Mouse (Mus musculus) limb, embryonic 15.5 days (tissue): Measurements from ENCODE around the gene Plcb2. TPM values are rescaled to one million over a fixed set of nuclear protein-coding genes. Genes with fewer than 3 reads are reported as not detected.

Source experiments
- ATAC-seq: fragments of 200-750 bp; cut with Nextera tagmentation; 2 replicates; pipeline ENCODE4 v1.8.0; 2017; ENCODE audit warnings: low read depth, moderate TSS enrichment; ENCODE audit not compliant: insufficient number of reproducible peaks, low FRiP score, low TSS enrichment
- H3K27ac ChIP-seq: fragments of 300-500 bp; sonication (generic); 2 replicates; pipeline ENCODE4 v1.5.1; 2015; ENCODE audit warnings: moderate library complexity, mild to moderate bottlenecking, inconsistent platforms
- H3K27me3 ChIP-seq: fragments of 300-500 bp; sonication (generic); 2 replicates; pipeline ENCODE4 v1.6.1; 2015; ENCODE audit warnings: inconsistent platforms
- H3K36me3 ChIP-seq: fragments of 300-500 bp; sonication (generic); 2 replicates; pipeline ENCODE4 v1.6.1; 2015; ENCODE audit warnings: inconsistent platforms
- H3K4me1 ChIP-seq: fragments of 300-500 bp; sonication (generic); 2 replicates; pipeline ENCODE4 v1.6.1; 2015; ENCODE audit warnings: inconsistent platforms
- H3K4me2 ChIP-seq: fragments of 300-500 bp; sonication (generic); 2 replicates; pipeline ENCODE4 v1.6.1; 2015; ENCODE audit warnings: mild to moderate bottlenecking, inconsistent platforms
- H3K4me3 ChIP-seq: fragments of 300-500 bp; sonication (generic); 2 replicates; pipeline ENCODE4 v1.5.1; 2015; ENCODE audit warnings: mild to moderate bottlenecking, inconsistent platforms
- H3K9ac ChIP-seq: fragments of 300-500 bp; sonication (generic); 2 replicates; pipeline ENCODE4 v1.6.1; 2015; ENCODE audit warnings: inconsistent platforms
- H3K9me3 ChIP-seq: fragments of 300-500 bp; sonication (generic); 2 replicates; pipeline ENCODE4 v1.6.1; 2016; ENCODE audit warnings: inconsistent platforms
- WGBS: fragments of 180-500 bp; shearing (Covaris S2); methylation state at CpG from one replicate; pipeline ENCODE4 v1.1.7; 2015; 5-methylcytosine and 5-hydroxymethylcytosine counted together
- polyA plus RNA-seq: library from polyadenylated mRNA; unstranded; fragments of >200 nt; fragmentation: Nextera tagmentation; extraction: Ambion mirVana; gene quantifications from 2 replicates; pipeline ENCODE4 v1.2.1, GENCODE M21; 2015

Gene Plcb2
- polyA plus RNA-seq, 1 experiment from 2014 or later: 1.4 TPM

DNA sequence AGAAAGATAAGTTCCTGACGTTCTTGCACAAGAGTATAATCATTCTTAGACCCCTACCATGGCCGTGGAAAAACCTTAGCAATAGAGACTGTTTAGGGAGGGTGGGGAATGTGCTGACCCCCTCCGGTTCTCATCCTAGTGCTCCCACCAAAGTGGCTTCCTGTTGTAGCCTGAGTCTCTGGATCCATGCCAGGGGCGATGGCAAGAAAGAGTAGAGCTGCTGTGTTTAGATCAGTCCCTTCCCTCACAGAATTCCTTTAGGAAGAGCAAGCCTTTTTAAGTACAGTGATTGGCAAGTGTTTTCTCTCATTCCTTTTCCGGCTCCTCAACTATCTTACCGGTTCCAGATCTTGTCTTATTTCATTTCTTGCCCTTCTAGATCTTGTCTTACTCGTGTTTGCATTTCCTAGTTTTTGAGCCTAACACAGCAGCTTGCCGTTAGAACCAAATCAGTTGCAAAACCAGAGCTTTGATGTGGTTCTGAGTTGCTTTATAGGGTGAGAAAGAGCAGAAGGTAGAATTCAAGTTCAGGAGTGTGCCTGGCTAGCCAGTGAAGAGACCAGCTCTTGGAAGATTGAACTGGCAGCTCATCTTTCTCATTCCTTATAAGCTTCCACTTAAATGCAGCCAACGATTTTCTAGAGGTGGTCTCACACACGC lies 19.2 kb upstream of the Plcb2 start:
- H3K9ac ChIP-seq: no peak overlapping the region

DNA sequence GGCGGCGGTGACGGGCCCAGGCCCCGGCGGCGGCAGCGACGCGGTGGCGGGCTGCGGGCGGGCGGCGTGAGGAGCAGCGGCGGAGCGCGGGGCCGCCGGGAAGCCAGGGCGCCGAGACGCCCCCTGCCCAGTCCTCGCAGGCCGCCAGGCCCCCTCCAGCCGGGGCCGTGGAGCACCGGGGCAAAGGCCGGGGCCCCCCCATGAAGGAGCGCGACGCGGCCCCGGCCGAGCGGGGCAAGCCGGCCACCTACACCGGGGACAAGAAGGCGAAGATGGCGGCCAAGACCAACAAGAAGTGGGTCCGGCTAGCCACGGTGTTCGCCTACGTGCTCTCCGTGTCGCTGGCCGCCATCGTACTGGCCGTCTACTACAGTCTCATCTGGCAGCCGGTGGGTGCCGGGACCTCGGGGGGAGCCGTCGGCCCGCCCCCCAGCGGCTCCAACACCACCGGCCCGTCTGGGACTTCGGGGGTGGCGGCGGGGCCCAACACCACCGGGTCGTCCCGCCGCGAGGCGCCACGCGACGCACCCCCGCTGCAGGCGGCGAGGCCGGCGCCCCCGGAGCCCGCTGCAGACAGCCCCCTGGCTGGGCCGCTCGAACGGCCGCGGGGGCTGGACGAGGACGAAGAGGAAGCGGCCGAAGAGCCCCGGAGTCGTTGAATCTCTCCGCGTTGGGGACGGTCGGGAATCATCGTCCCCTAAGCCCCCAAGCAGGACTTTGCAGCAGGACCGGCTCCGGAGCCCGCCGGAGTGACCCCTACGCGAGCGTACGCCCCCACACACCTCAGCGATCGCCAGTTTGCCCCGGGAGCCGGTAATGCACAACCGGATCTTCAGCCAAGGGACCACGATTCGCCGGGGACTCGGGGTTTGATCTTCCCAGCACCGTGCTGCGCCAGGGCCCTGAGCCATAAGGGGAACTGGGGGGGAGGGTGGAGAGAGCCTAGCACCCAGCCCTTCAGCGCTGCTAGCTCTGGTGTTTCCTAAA lies 18.0 kb upstream of the Plcb2 start:
- Histone ChIP-seq H3K9me3 (no peaks in the 10 kb centered on the region), H3K4me2 (peak overlapping the region; percentile 97), H3K27me3 (peaks cover 16% of the 10 kb centered on the region), H3K4me1 (peaks cover 48% of the 10 kb centered on the region), H3K4me3 (peak overlapping the region; percentile 91), H3K27ac (peak overlapping the region; percentile 43; the same call in 1 of the 2 replicates), H3K9ac (peak overlapping the region; percentile 79), H3K36me3 (no peaks in the 10 kb centered on the region)
- ATAC-seq: 0 out of 2 replicates have a peak, but pooled peaks have one; percentile 11
- WGBS: under 1% methylated on average over 95 of the region's 113 CpGs

More for the DNA sequence above, 19.2 kb upstream of the Plcb2 start:
- no peak overlapping the region for H3K27ac ChIP-seq
- no peak for ATAC-seq
- 23% methylated on average over 10 of the region's 10 CpGs for WGBS
- H3K9me3 ChIP-seq: no peaks in the 10 kb centered on the region
- peak overlapping the region; percentile 91 for H3K4me3 ChIP-seq
- no peaks in the 10 kb centered on the region for H3K36me3 ChIP-seq
- peak overlapping the region; percentile 97 for H3K4me2 ChIP-seq
- H3K27me3 ChIP-seq: peaks cover 13% of the 10 kb centered on the region; the same call in 1 of the 2 replicates
- peaks cover 56% of the 10 kb centered on the region for H3K4me1 ChIP-seq

DNA sequence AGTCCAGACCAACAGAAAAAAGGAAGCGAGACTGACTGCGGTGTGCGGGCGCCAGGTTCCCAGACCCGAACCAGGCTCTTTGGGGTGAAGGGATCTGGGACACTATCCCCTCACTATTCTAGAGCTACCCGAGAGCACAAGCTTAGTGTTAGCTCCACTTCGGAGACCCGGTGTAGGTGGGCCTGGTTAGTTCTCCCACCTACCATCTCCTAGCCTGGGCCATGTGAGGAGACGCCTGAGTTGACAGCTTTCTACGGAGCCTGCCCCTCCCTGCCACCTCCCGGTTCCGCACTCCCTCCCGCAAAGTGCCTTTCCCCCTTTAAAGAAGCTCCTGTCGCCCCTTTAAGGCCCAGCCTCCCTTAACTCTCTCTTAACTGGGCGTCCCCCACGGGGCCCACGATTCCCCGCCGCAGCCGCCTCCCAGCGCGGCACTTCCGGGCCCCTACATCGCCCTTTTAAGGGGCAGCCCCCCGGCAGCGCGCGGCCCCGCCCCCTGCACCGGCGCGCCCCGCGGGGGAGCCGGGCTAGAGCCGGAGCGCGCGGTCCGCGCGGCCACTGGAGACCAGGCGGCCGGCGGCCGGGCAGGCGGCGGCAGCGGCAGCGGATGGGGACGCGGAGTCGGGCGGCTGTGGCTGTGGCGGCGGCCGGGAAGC lies 17.1 kb upstream of the Plcb2 start, which contains the start of gene Inafm2:
Gene Inafm2 (plus strand): TSS at position 527 of the 653 bp plus-strand sequence.
- H3K27ac ChIP-seq: peak within 1 kb of the TSS; percentile 43; the same call in 1 of the 2 replicates
- H3K4me2 ChIP-seq: peak within 1 kb of the TSS; percentile 97
- H3K27me3 ChIP-seq: peaks cover 16% of the 10 kb centered on the region
- ATAC-seq: peak; percentile 87
- H3K4me1 ChIP-seq: peaks cover 46% of the 10 kb centered on the region
- peak within 1 kb of the TSS; percentile 91 for H3K4me3 ChIP-seq
- no peaks in the 10 kb centered on the region for H3K9me3 ChIP-seq
- WGBS: under 1% methylated on average over 52 of the region's 57 CpGs
- no peaks in the 10 kb centered on the region for H3K36me3 ChIP-seq
- H3K9ac ChIP-seq: peak within 1 kb of the TSS; percentile 79

- ATAC-seq: no peak
- peak overlapping the region; percentile 91 for H3K4me3 ChIP-seq
- WGBS: 9% methylated on average over 7 of the region's 7 CpGs
- H3K9ac ChIP-seq: no peak overlapping the region
- H3K4me2 ChIP-seq: peak overlapping the region; percentile 97; the same call in 1 of the 2 replicates
- H3K36me3 ChIP-seq: no peaks in the 10 kb centered on the region
- H3K9me3 ChIP-seq: no peaks in the 10 kb centered on the region
- H3K27me3 ChIP-seq: peaks cover 16% of the 10 kb centered on the region
- H3K27ac ChIP-seq: no peak overlapping the region
- peaks cover 39% of the 10 kb centered on the region for H3K4me1 ChIP-seq
Measured at GRCm38 (mm10) chr2:118744621-118745020, 16.4 kb upstream of the Plcb2 start.

DNA sequence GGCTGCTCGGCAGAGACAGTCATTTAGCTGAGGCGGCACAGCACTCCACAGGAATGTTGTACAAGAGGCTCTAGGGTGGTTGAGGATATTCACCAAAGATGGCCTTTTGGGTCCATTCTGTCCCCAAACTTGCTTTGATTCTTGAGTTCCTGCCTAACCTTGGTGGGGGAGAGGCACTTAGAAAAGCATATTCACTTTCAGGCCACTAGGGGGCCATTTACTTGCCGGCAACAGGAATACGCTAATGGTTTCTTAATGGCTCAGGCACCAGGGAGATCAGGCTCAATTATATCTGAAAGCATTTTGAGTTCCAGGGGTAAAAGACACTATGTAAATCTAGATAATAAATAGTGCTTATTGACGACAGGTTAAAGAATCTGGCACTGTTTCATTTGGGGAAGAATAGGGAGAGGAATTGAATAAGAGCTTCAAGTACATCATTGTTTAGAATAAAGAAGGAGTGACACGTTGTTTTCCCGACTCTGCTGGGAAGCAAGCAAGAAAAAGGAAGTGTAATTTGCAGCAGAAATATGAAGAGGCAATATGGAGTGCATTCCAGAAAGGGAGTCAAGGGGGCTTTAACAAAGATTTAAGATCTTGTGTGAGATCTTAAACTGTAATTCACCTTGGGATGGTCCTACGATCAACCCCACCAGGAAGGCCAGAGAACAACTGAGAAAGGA lies 15.2 kb upstream of the Plcb2 start:
- Histone ChIP-seq H3K4me3 (no peak overlapping the region), H3K9ac (no peak overlapping the region), H3K27ac (no peak overlapping the region), H3K36me3 (no peaks in the 10 kb centered on the region), H3K4me2 (no peak overlapping the region), H3K4me1 (peaks cover 30% of the 10 kb centered on the region), H3K9me3 (no peaks in the 10 kb centered on the region), H3K27me3 (peaks cover 16% of the 10 kb centered on the region)
- ATAC-seq: no peak
- WGBS: 27% methylated on average over 8 of the region's 8 CpGs

DNA sequence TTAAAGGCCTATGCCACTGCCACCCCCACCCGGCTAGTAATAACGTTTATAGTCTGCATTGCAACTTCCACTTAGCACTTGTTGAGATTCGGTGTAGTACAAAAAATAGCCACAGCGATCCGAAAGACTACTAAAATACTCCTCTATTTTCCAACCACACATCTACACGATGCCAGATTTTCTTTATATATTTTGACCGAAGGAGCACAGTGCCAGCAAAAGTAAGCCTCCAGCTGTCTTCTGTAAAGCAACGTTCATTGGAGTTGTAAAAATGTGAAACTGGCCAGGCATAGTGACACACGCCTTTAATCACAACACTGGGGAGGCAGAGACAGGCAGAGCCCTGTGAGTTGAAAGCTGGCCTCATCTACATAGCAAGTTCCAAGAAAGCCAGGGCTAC lies 12.9 kb upstream of the Plcb2 start:
- no peak overlapping the region for H3K4me3 ChIP-seq
- H3K9me3 ChIP-seq: no peaks in the 10 kb centered on the region
- H3K4me2 ChIP-seq: no peak overlapping the region
- H3K36me3 ChIP-seq: no peaks in the 10 kb centered on the region
- peaks cover 16% of the 10 kb centered on the region for H3K27me3 ChIP-seq
- 45% methylated on average over 9 of the region's 9 CpGs for WGBS
- no peak overlapping the region for H3K27ac ChIP-seq
- ATAC-seq: no peak
- peaks cover 11% of the 10 kb centered on the region for H3K4me1 ChIP-seq
- H3K9ac ChIP-seq: no peak overlapping the region

- H3K4me2 ChIP-seq: no peak overlapping the region
- peaks cover 23% of the 10 kb centered on the region for H3K27me3 ChIP-seq
- no peak overlapping the region for H3K27ac ChIP-seq
- H3K36me3 ChIP-seq: no peaks in the 10 kb centered on the region
- no peak for ATAC-seq
- H3K9me3 ChIP-seq: no peaks in the 10 kb centered on the region
- no peak overlapping the region for H3K9ac ChIP-seq
- WGBS: 65% methylated on average over 3 of the region's 3 CpGs
- H3K4me1 ChIP-seq: peaks cover 8% of the 10 kb centered on the region
- H3K4me3 ChIP-seq: no peak overlapping the region
Measured at GRCm38 (mm10) chr2:118740341-118740740, 12.1 kb upstream of the Plcb2 start.

DNA sequence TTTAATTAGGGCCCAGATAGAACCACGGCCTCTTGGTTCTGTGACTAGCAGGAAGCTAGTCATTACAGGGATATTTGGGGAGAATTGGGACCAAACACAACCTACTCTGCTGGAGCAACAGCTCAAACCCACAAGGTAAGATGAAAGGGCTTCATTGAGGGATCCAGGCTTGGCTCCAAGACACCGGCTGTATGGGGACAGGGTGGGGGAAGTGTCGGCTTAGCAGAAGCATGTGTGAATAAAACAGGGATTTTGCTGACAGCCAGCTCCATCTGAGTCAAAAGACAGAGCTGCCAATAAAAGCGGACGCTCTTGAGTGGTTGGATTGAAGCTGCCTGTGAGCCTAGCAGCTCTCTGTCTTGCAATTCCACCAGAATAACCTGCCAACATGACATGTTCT lies 5.1 kb upstream of the Plcb2 start:
- Histone ChIP-seq H3K4me2 (no peak overlapping the region), H3K4me1 (peaks cover 30% of the 10 kb centered on the region), H3K27me3 (peaks cover 20% of the 10 kb centered on the region), H3K27ac (no peak overlapping the region), H3K9ac (no peak overlapping the region), H3K36me3 (no peaks in the 10 kb centered on the region), H3K9me3 (no peaks in the 10 kb centered on the region), H3K4me3 (no peak overlapping the region)
- no peak for ATAC-seq
- 31% methylated on average over 5 of the region's 5 CpGs for WGBS

- H3K9ac ChIP-seq: no peak overlapping the region
- H3K36me3 ChIP-seq: no peaks in the 10 kb centered on the region
- no peak for ATAC-seq
- peaks cover 36% of the 10 kb centered on the region for H3K4me1 ChIP-seq
- 71% methylated on average over 5 of the region's 5 CpGs for WGBS
- H3K27me3 ChIP-seq: peaks cover 27% of the 10 kb centered on the region
- H3K4me2 ChIP-seq: no peak overlapping the region
- H3K27ac ChIP-seq: no peak overlapping the region
- H3K4me3 ChIP-seq: no peak overlapping the region
- no peaks in the 10 kb centered on the region for H3K9me3 ChIP-seq
Measured at GRCm38 (mm10) chr2:118731981-118732380, 3.7 kb upstream of the Plcb2 start.

DNA sequence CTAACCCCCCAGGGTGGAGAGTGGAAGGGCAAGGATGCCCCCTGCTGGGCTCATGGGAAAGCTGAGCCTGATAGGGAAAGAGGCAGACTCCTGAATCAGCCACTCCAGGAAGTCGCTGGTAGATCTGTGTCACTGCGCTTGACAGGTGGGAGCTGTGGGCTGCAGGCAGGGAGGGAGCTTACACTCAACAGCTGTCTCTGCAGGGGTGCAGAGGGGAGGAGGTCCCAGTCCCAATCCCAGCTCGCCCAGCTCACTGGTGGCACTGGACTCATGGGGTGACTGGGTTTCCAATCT lies 2.3 kb upstream of the Plcb2 start:
- Histone ChIP-seq H3K9me3 (no peaks in the 10 kb centered on the region), H3K36me3 (no peaks in the 10 kb centered on the region), H3K27me3 (peaks cover 21% of the 10 kb centered on the region), H3K4me3 (no peak overlapping the region), H3K27ac (no peak overlapping the region), H3K4me2 (no peak overlapping the region), H3K4me1 (peaks cover 36% of the 10 kb centered on the region), H3K9ac (no peak overlapping the region)
- ATAC-seq: no peak
- WGBS: 2% methylated on average over 3 of the region's 3 CpGs

DNA sequence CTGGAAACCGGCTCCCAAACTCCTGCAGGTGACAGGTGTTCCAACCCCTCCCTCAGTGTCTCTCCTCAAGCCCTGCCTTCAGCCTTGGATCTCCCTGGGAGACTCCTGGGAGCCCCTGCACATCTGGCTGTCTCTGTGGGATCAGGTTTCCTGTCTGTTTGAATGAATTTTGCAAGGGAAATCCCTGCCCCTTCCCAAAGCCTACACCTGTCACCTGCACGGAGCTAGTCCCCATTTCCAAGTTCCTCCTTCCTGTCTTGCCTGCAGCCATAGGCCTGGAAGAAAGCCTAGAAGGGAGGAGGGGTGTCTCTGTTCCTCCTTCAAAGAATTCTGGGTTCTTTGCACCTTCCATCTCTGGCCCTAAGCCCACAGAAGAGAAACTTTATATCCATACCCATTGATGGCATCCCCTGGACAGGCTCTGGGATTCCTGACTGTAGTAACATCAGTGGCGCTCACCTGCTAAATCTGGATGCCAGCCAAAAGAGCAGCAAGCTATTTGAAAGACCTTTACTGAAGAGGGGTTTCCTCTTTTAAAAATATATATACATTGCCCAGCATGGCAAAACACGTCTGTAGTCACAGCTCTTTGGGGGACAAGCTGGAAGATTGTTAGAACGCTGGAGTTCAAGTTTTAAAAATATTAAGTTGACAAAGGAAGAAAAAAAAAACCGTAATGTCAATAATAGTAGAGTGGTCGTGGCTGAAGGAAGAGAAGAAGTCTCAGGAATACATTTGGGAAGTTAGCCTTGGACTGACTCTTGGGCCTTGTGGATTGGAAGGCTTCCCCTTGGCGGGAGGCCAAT lies 1.8 kb upstream of the Plcb2 start:
- Histone ChIP-seq H3K9ac (no peak overlapping the region), H3K36me3 (no peaks in the 10 kb centered on the region), H3K4me2 (no peak overlapping the region), H3K4me1 (peaks cover 36% of the 10 kb centered on the region), H3K27me3 (peaks cover 20% of the 10 kb centered on the region), H3K27ac (no peak overlapping the region), H3K9me3 (no peaks in the 10 kb centered on the region), H3K4me3 (no peak overlapping the region)
- no peak for ATAC-seq
- 19% methylated on average over 8 of the region's 8 CpGs for WGBS
